Mouse (Mus musculus) neural tube, postnatal 0 days (tissue): ENCODE results near the gene Erh. TPM values are rescaled to one million over a fixed set of nuclear protein-coding genes. Genes with fewer than 3 reads are reported as not detected.

Experiments used
- polyA plus RNA-seq: library from polyadenylated mRNA; unstranded; fragments of >200 nt; fragmentation: Nextera tagmentation; extraction: Ambion mirVana; gene quantifications from 2 replicates; pipeline ENCODE4 v1.2.1, GENCODE M21; 2015

Gene Erh
- 223 and 240 TPM in 2 replicates for polyA plus RNA-seq

DNA sequence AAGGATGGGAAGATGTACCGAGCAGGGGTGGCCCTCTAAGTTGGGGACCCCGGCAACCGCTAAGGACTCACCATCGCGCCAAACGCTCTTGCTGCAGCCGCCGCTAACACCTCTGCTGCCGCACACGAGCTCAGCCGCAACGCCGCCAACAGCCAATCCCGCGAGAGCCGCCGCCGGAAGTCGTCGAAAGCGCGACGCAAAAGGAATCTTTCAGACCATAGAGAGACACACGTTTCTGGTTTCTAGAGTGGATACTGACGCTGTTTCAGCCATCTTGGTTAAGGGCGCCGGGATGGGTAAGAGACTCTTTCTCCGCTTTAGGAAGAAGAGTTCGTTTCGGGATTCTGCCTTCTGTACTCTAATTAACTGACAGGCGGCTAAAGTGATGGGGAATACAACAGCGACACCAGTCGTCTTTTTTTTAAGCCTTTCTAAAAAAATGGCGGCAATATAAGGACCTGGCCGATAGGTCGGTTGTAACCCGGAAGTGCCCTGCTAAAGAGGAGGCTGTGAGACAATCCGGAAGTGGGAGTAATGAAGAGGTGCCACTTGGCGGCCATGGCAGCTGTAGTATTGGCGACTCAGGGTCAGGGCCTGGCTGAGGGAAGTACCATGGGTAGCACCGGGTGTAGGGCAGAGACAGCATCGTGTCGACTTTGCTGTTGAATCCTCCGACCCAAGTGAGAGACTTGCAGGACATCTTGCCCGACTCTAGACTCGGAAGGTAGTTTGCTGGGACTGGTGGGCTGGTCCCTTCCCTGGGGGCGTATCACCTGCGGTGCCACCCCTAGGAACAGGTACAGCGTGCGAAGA lies at the start of gene Erh, which contains the start of gene Slc39a9:
Gene Erh (minus strand): TSS at position 649 of the 813 bp plus-strand sequence.
Gene Slc39a9 (plus strand): TSS at position 191 of the 813 bp plus-strand sequence.

GRCm38 (mm10) chr12:80692269-80692972 lies 48.3 kb upstream of the Erh start, which contains the start of gene Plekhd1:
Plekhd1 (plus strand) TSS chr12:80692591.

Other genes with a start within 250 kb of the Erh start
- 18.5 and 18.7 TPM in 2 replicates for gene Dcaf5, start 207.7 kb downstream of the Erh start, polyA plus RNA-seq
- gene Exd2, start 181.2 kb downstream of the Erh start, polyA plus RNA-seq: 25.4 and 28.2 TPM in 2 replicates
- gene Galnt16, start 126.1 kb downstream of the Erh start, polyA plus RNA-seq: 33.8 and 36.4 TPM in 2 replicates
- gene Slc39a9, start 458 bp downstream of the Erh start, polyA plus RNA-seq: 15.5 and 18.1 TPM in 2 replicates
- gene Plekhd1, start 48.2 kb upstream of the Erh start, polyA plus RNA-seq: 14.7 and 16.7 TPM in 2 replicates
- 1.8 and 2.0 TPM in 2 replicates for gene Ccdc177, start 116.3 kb upstream of the Erh start, polyA plus RNA-seq
- 7.9 and 8.4 TPM in 2 replicates for gene Susd6, start 146.2 kb upstream of the Erh start, polyA plus RNA-seq